In the genomic region with DNA sequence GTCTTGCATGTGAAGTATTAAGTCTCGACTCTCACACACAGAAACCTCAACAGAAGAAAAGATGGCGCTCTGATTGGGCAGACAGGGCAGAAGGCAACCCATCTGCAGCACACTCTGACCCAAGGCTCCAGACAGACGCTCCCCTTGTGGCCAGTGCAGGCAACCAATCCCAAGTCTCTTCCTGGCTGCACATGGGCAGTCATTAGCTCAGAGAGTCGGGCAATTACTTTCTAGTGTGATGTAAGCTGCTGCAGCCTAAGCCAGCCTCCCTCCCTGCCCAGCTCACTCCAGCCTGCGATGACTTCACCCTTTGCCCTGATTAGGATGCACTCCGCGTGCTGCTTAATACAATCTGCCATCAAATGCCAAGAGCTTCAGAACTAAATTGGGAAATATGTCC, we compare ENCODE assay signal across 8 mouse cellular contexts.
DNase-seq lines count a peak whose midpoint lies in the region; ATAC-seq lines count a peak whose summit lies in the region.

No protein-coding gene starts in this region.

- DNase-seq in kidney, adult 11 months: peak; percentile 14
- DNase-seq in kidney, postnatal 14 days: no peak
- DNase-seq in adipocyte (ENCODE audit: low spot score): peak; percentile 90
- peak; percentile 45 for DNase-seq in embryonic facial prominence, embryonic 14.5 days (ENCODE audit: low spot score)
- DNase-seq in heart, postnatal 25 days (ENCODE audit: low spot score): peak; percentile 48
- no peak for DNase-seq in spleen, adult 18-20 months
- no peak for DNase-seq in T-cell, adult 2 months (ENCODE audit: low spot score)

- intact Hi-C loops in heart, postnatal 25 days (cut with DNase I): no loop called here

- H3K9me3 ChIP-seq in embryonic facial prominence, embryonic 14.5 days (ENCODE audit: control insufficient read depth, low read length): no peaks in the 10 kb centered on the region
- H3K9me3 ChIP-seq in midbrain, embryonic 12.5 days: no peaks in the 10 kb centered on the region

- H3K9ac ChIP-seq in embryonic facial prominence, embryonic 14.5 days (ENCODE audit: low read depth, low read length): peak overlapping the region; percentile 25; the same call in 1 of the 2 replicates
- no peak overlapping the region for H3K9ac ChIP-seq in midbrain, embryonic 12.5 days (replicated peaks)

- WGBS in embryonic facial prominence, embryonic 14.5 days: 39% methylated on average over 7 of the region's 7 CpGs
- WGBS in midbrain, embryonic 12.5 days: 44% methylated on average over 7 of the region's 7 CpGs

- ATAC-seq in embryonic facial prominence, embryonic 14.5 days (ENCODE audit: low read depth): peak; percentile 77; the same call in 1 of the 2 replicates
- ATAC-seq in midbrain, embryonic 12.5 days (ENCODE audit: low FRiP score, low read depth): peak; percentile 70; the same call in 1 of the 2 replicates

- H3K27ac ChIP-seq in embryonic facial prominence, embryonic 14.5 days (replicated peaks; ENCODE audit: low read depth, low read length): no peak overlapping the region
- peak overlapping the region; percentile 58 for H3K27ac ChIP-seq in midbrain, embryonic 12.5 days (replicated peaks)

- H3K4me1 ChIP-seq in embryonic facial prominence, embryonic 14.5 days (ENCODE audit: control insufficient read depth, insufficient read depth, low read length): 0 out of 2 replicates have a peak, but pooled peaks cover 4% of the 10 kb centered on the region
- H3K4me1 ChIP-seq in midbrain, embryonic 12.5 days: peaks cover 49% of the 10 kb centered on the region

- peaks cover 40% of the 10 kb centered on the region for H3K36me3 ChIP-seq in embryonic facial prominence, embryonic 14.5 days (ENCODE audit: control insufficient read depth, insufficient read depth, low read length)
- H3K36me3 ChIP-seq in midbrain, embryonic 12.5 days: peaks cover 37% of the 10 kb centered on the region

- H3K4me3 ChIP-seq in embryonic facial prominence, embryonic 14.5 days (ENCODE audit: low read depth, low read length): no peak overlapping the region
- H3K4me3 ChIP-seq in midbrain, embryonic 12.5 days: no peak overlapping the region

- H3K4me2 ChIP-seq in embryonic facial prominence, embryonic 14.5 days (ENCODE audit: low read depth, low read length): no peak overlapping the region
- H3K4me2 ChIP-seq in midbrain, embryonic 12.5 days (replicated peaks): no peak overlapping the region

- no peaks in the 10 kb centered on the region for H3K27me3 ChIP-seq in embryonic facial prominence, embryonic 14.5 days (replicated peaks; ENCODE audit: control insufficient read depth, insufficient read depth, low read length)
- no peaks in the 10 kb centered on the region for H3K27me3 ChIP-seq in midbrain, embryonic 12.5 days

Comparison
In these comparisons a context has a peak if more than half of its experiments do, and no peak if none do; other contexts are left out.
1. DNase-seq: peak in kidney, adult 11 months (single experiment), adipocyte (single experiment), embryonic facial prominence, embryonic 14.5 days (single experiment) and heart, postnatal 25 days (single experiment); none in kidney, postnatal 14 days (single experiment), spleen, adult 18-20 months (0 of 2) and T-cell, adult 2 months (single experiment).